Mouse (Mus musculus): ENCODE measurements at regions not wholly inside any gene's neighbourhood (a gene's known extent, or its start where the extent isn't known, plus 50 kb on each side); places are given as distances from the start of the nearest gene placed in this dataset.

GRCm38 (mm10) chr3:128122111-128122510 lies 226.0 kb upstream of the Fam241a start:
- TF ChIP-seq POLR2A (IDR thresholded peaks at IDR 0.05; ENCODE audit: control insufficient read depth, extremely low read depth, insufficient read depth, low read length, poor library complexity) (no peak), CTCF (IDR thresholded peaks at IDR 0.05; ENCODE audit: borderline replicate concordance, control insufficient read depth, extremely low read depth, insufficient read depth, low read length, poor library complexity) (no peak)

Measured in thymus, adult 2 months (tissue).